Mouse (Mus musculus) embryonic fibroblast, embryonic 13.5 days (primary cell): ENCODE measurements at regions not wholly inside any gene's neighbourhood (a gene's known extent, or its start where the extent isn't known, plus 50 kb on each side); places are given as distances from the start of the nearest gene placed in this dataset.

Source experiments
- CTCF ChIP-seq: IDR thresholded peaks from 2 replicates; pipeline ENCODE4 v1.5.1; 2011; ENCODE audit warnings: mild to moderate bottlenecking, control low read depth, low read length, moderate library complexity, borderline replicate concordance; ENCODE audit not compliant: insufficient read depth
- POLR2A ChIP-seq: IDR thresholded peaks from 2 replicates; pipeline ENCODE4 v1.6.1; 2011; ENCODE audit warnings: low read depth, mild to moderate bottlenecking, control low read depth, low read length, moderate library complexity

DNA sequence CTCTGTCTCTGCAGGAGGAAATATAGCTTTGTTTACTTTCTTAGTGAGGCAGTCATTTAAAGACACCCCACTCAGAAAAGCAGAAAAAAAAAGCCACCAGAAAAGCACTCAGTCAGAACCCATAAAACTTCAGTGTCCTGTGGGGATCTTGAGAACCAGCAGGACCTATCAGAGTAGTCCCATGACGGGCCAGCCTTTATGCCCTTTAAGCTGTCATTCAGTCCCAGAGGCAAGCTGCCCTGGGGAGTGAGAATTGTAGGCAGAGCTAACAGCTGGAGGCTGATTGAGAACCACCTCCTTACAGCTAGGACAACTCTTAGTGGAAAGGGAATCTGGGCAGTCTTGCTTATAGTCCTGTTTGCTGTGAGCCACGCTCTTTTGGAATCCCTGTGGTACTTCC lies 225.7 kb downstream of the Cep170 start:
- TF ChIP-seq CTCF (no peak), POLR2A (no peak)
